Comparison of ENCODE assay signal across 7 mouse cellular contexts in genomic region chr14:30459891-30460523, GRCm38 (mm10). TPM values are rescaled to one million over a fixed set of nuclear protein-coding genes. Genes with fewer than 3 reads are reported as not detected.
DNase-seq lines count a peak whose midpoint lies in the region; ATAC-seq and TF ChIP-seq lines count a peak whose summit lies in the region.

No protein-coding gene starts in this region.

- peak; percentile 98 for TF ChIP-seq CTCF in gastrocnemius, adult 2 months (IDR thresholded peaks at IDR 0.05)
- TF ChIP-seq CTCF in small intestine, adult 2 months (IDR thresholded peaks at IDR 0.05; ENCODE audit: extremely low read depth, insufficient read length, insufficient replicate concordance, low read depth, low read length), result peak; percentile 96

- peak; percentile 76 to 94 for DNase-seq in adrenal gland, adult (ENCODE audit: inconsistent age in 2 of 2, low spot score in 1 of 2)
- peak; percentile 81 to 85 for DNase-seq in cerebellum, postnatal 36 days
- DNase-seq in gastrocnemius, adult 2 months, result peak; percentile 79
- peak; percentile 78 to 83 for DNase-seq in left cerebral cortex, postnatal 10 days (ENCODE audit: extremely low spot score in 1 of 2, low spot score in 2 of 2)
- peak; percentile 65 for DNase-seq in midbrain, embryonic 10.5 days (ENCODE audit: low spot score)

- peak overlapping the region; percentile 53 for H3K4me3 ChIP-seq in gastrocnemius, adult 2 months
- no peak overlapping the region for H3K4me3 ChIP-seq in midbrain, embryonic 10.5 days
- no peak overlapping the region for H3K4me3 ChIP-seq in small intestine, adult 2 months (ENCODE audit: low read depth, low read length)

- WGBS in midbrain, embryonic 10.5 days, result 5% methylated on average over 14 of the region's 14 CpGs
- WGBS in small intestine, adult 2 months, result 6% methylated on average over 14 of the region's 14 CpGs

- peak; percentile 89 for ATAC-seq in inflammation-experienced regulatory T-cells, adult 6 months

- no peaks in the 10 kb centered on the region for H3K9me3 ChIP-seq in midbrain, embryonic 10.5 days (replicated peaks)

- intact Hi-C loops in gastrocnemius, adult 2 months (cut with DNase I), result loop anchor here (1.0 kb wide), 1 partner anchor 323 kb away; no protein-coding TSS in a partner anchor
- intact Hi-C loops in left cerebral cortex, postnatal 10 days (cut with DNase I), result loop anchor here (2.0 to 5.0 kb wide), 2 partner anchors 108 to 323 kb away; no protein-coding TSS in a partner anchor

- no peaks in the 10 kb centered on the region for H3K36me3 ChIP-seq in midbrain, embryonic 10.5 days
- no peaks in the 10 kb centered on the region for H3K36me3 ChIP-seq in small intestine, adult 2 months (ENCODE audit: control insufficient read depth, insufficient read depth, low read length)

- H3K27ac ChIP-seq in gastrocnemius, adult 2 months, result no peak overlapping the region
- H3K27ac ChIP-seq in midbrain, embryonic 10.5 days (replicated peaks), result no peak overlapping the region
- H3K27ac ChIP-seq in small intestine, adult 2 months (ENCODE audit: insufficient read depth, low read depth, low read length), result no peak overlapping the region

- no peak for TF ChIP-seq POLR2A in small intestine, adult 2 months (IDR thresholded peaks at IDR 0.05; ENCODE audit: low read depth, low read length)

- peaks cover 30% of the 10 kb centered on the region for H3K27me3 ChIP-seq in midbrain, embryonic 10.5 days (ENCODE audit: low read depth, poor library complexity, severe bottlenecking)
- no peaks in the 10 kb centered on the region for H3K27me3 ChIP-seq in small intestine, adult 2 months (ENCODE audit: control insufficient read depth, insufficient read depth, low read length)

- peaks cover 15% of the 10 kb centered on the region for H3K4me1 ChIP-seq in midbrain, embryonic 10.5 days
- H3K4me1 ChIP-seq in small intestine, adult 2 months (ENCODE audit: control insufficient read depth, insufficient read depth, insufficient read length, low read length), result no peaks in the 10 kb centered on the region

RNA-seq across cellular contexts. Expression of gene Dcp1a, which starts 19.3 kb away (rescaled TPM):
- 1 to 10 TPM; 8.4 to 8.6 TPM for total RNA-seq in gastrocnemius, adult 2 months (2021)
- 10 to 100 TPM; 29.6 to 54.4 (median 36.3) TPM for polyA plus RNA-seq in inflammation-experienced regulatory T-cells, adult 6 months (2017; shearing (Covaris generic))
- 10 to 100 TPM; 17.4 to 18.2 TPM for total RNA-seq in left cerebral cortex, postnatal 10 days (2021)
- polyA plus RNA-seq in midbrain, embryonic 10.5 days (2016; fragmentation: Nextera tagmentation; extraction: Ambion mirVana), result 31.8 and 35.1 TPM in 2 replicates
- 15.9 and 28.6 TPM in 2 replicates for polyA plus RNA-seq in small intestine, adult 2 months (2012; rRNA removed)

RNA-seq across cellular contexts. Expression of gene Cacna1d, which starts 31.2 kb away (rescaled TPM):
- total RNA-seq in gastrocnemius, adult 2 months (2021), result under 1 TPM; 0.36 to 0.38 TPM
- polyA plus RNA-seq in inflammation-experienced regulatory T-cells, adult 6 months (2017; shearing (Covaris generic)), result 1 to 10 TPM; 1.4 to 3.4 (median 2.8) TPM
- total RNA-seq in left cerebral cortex, postnatal 10 days (2021), result 10 to 100 TPM; 54.4 to 61.1 TPM
- 0.90 and 1.3 TPM in 2 replicates for polyA plus RNA-seq in midbrain, embryonic 10.5 days (2016; fragmentation: Nextera tagmentation; extraction: Ambion mirVana)
- 1.8 and 2.3 TPM in 2 replicates for polyA plus RNA-seq in small intestine, adult 2 months (2012; rRNA removed)
